Mouse (Mus musculus) forebrain, embryonic 16.5 days (tissue): ENCODE measurements at regions not wholly inside any gene's neighbourhood (a gene's known extent, or its start where the extent isn't known, plus 50 kb on each side); places are given as distances from the start of the nearest gene placed in this dataset.

Experiments used
- ATAC-seq: fragments of 200-750 bp; cut with Nextera tagmentation; 2 replicates; pipeline ENCODE4 v1.8.0; 2017; ENCODE audit warnings: mild to moderate bottlenecking, moderate library complexity
- H3K27ac ChIP-seq: fragments of 300-500 bp; sonication (generic); 2 replicates; pipeline ENCODE4 v1.5.1; 2014; ENCODE audit warnings: low read length, control low read depth
- H3K27me3 ChIP-seq: fragments of 300-500 bp; sonication (generic); replicated peaks from 2 replicates; pipeline ENCODE4 v1.6.1; 2014; ENCODE audit warnings: low read length; ENCODE audit not compliant: control insufficient read depth, insufficient read depth
- H3K36me3 ChIP-seq: fragments of 300-500 bp; sonication (generic); 2 replicates; pipeline ENCODE4 v1.6.1; 2014; ENCODE audit not compliant: control insufficient read depth, insufficient read depth
- H3K4me1 ChIP-seq: fragments of 300-500 bp; sonication (generic); replicated peaks from 2 replicates; pipeline ENCODE4 v1.6.1; 2014; ENCODE audit warnings: low read length; ENCODE audit not compliant: control insufficient read depth, insufficient read depth
- H3K4me2 ChIP-seq: fragments of 300-500 bp; sonication (generic); 2 replicates; pipeline ENCODE4 v1.6.1; 2014; ENCODE audit warnings: mild to moderate bottlenecking, low read length, control low read depth
- H3K4me3 ChIP-seq: fragments of 300-500 bp; sonication (generic); replicated peaks from 2 replicates; pipeline ENCODE4 v1.5.1; 2014; ENCODE audit warnings: mild to moderate bottlenecking, low read length, control low read depth
- H3K9ac ChIP-seq: fragments of 300-500 bp; sonication (generic); replicated peaks from 2 replicates; pipeline ENCODE4 v1.6.1; 2014; ENCODE audit warnings: low read depth, low read length, control low read depth
- H3K9me3 ChIP-seq: fragments of 300-500 bp; sonication (generic); 2 replicates; pipeline ENCODE4 v1.6.1; 2016; ENCODE audit warnings: low read length; ENCODE audit not compliant: control insufficient read depth
- WGBS: fragments of 180-500 bp; shearing (Covaris S2); extraction: QIAGEN DNeasy Blood & Tissue Kit; methylation state at CpG from one replicate; pipeline ENCODE4 v1.1.7; 2014; 5-methylcytosine and 5-hydroxymethylcytosine counted together

DNA sequence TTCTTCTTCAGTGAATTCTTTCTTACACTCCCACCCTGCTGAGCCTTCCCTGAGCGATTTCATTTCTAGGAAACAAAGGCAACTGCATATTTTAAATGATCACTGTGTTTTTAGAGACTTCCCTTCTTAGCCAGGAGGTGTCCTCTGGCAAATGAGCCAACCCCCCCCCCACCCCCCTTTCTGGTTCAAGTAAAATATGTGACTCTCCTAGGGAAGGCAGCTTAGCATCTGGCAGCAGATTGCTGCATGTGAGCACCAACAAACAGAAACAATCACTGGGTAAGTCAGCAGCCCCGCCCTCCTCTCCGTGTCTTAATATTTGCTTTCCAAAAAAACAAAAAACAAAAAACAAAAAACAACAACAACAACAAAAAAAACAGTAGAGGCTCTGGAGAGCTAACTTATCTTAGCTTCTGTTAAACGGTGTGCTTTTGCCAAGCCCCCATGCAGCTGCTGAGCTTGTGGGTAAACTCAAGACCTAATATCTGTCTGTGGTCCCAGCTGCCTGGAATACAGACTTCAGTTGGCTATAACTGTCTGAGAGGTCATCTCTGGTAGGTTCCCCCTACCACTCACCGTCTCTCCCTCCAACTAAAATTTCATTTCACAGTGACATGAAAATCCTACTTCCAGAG is 117.9 kb downstream of the Rpap3 start:
- no peak overlapping the region for H3K4me2 ChIP-seq
- 76% methylated on average over 5 of the region's 5 CpGs for WGBS
- H3K9ac ChIP-seq, result no peak overlapping the region
- H3K4me1 ChIP-seq, result no peaks in the 10 kb centered on the region
- no peaks in the 10 kb centered on the region for H3K36me3 ChIP-seq
- no peak for ATAC-seq
- no peak overlapping the region for H3K27ac ChIP-seq
- H3K4me3 ChIP-seq, result no peak overlapping the region
- no peaks in the 10 kb centered on the region for H3K27me3 ChIP-seq
- H3K9me3 ChIP-seq, result no peaks in the 10 kb centered on the region

GRCm38 (mm10) chr15:97581724-97582154 is 123.9 kb downstream of the Rpap3 start:
- Histone ChIP-seq H3K4me3 (no peak overlapping the region), H3K27ac (no peak overlapping the region), H3K9me3 (no peaks in the 10 kb centered on the region), H3K9ac (no peak overlapping the region), H3K4me2 (no peak overlapping the region), H3K36me3 (no peaks in the 10 kb centered on the region), H3K27me3 (no peaks in the 10 kb centered on the region), H3K4me1 (no peaks in the 10 kb centered on the region)
- 24% methylated on average over 13 of the region's 13 CpGs for WGBS
- no peak for ATAC-seq

DNA sequence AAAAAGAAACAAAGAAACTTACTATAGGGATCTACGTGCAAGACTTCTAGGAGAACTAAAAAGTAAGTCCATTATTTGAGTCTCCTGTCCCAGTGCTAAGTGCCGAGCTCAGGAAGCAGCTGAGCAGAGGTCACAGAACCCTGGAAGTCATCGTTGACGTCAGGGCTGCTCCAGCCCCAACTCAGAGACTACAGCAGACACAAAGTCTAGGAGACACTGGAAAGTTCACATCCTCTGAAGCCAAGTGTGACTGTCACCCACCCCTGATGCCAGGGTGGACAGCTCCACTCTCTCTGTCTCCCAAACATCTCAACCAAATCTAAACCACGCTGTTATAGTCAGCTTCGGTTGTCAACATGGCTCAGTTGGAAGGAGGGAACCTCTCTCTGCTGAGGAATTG is 124.9 kb downstream of the Rpap3 start:
- Histone ChIP-seq H3K4me3 (no peak overlapping the region), H3K4me2 (no peak overlapping the region), H3K9me3 (no peaks in the 10 kb centered on the region), H3K27me3 (no peaks in the 10 kb centered on the region), H3K9ac (no peak overlapping the region), H3K27ac (no peak overlapping the region), H3K4me1 (no peaks in the 10 kb centered on the region), H3K36me3 (no peaks in the 10 kb centered on the region)
- WGBS, result 74% methylated on average over 6 of the region's 6 CpGs
- no peak for ATAC-seq

- Histone ChIP-seq H3K4me3 (no peak overlapping the region), H3K27ac (no peak overlapping the region), H3K4me2 (no peak overlapping the region), H3K27me3 (no peaks in the 10 kb centered on the region), H3K36me3 (no peaks in the 10 kb centered on the region), H3K4me1 (no peaks in the 10 kb centered on the region), H3K9ac (no peak overlapping the region), H3K9me3 (no peaks in the 10 kb centered on the region)
- 94% methylated on average over 3 of the region's 3 CpGs for WGBS
- no peak for ATAC-seq
Measured at GRCm38 (mm10) chr15:97578046-97578445, 127.6 kb downstream of the Rpap3 start.

GRCm38 (mm10) chr15:97577196-97577595 is 128.4 kb downstream of the Rpap3 start:
- Histone ChIP-seq H3K9me3 (no peaks in the 10 kb centered on the region), H3K9ac (no peak overlapping the region), H3K36me3 (no peaks in the 10 kb centered on the region), H3K4me1 (no peaks in the 10 kb centered on the region), H3K4me3 (no peak overlapping the region), H3K4me2 (no peak overlapping the region), H3K27me3 (no peaks in the 10 kb centered on the region), H3K27ac (no peak overlapping the region)
- WGBS, result 89% methylated on average over 8 of the region's 8 CpGs
- no peak for ATAC-seq

GRCm38 (mm10) chr15:97572639-97573038 is 133.0 kb downstream of the Rpap3 start:
- Histone ChIP-seq H3K9ac (no peak overlapping the region), H3K4me3 (no peak overlapping the region), H3K9me3 (no peaks in the 10 kb centered on the region), H3K36me3 (no peaks in the 10 kb centered on the region), H3K4me2 (no peak overlapping the region), H3K27ac (no peak overlapping the region), H3K4me1 (no peaks in the 10 kb centered on the region), H3K27me3 (no peaks in the 10 kb centered on the region)
- 86% methylated on average over 8 of the region's 8 CpGs for WGBS
- ATAC-seq, result no peak

DNA sequence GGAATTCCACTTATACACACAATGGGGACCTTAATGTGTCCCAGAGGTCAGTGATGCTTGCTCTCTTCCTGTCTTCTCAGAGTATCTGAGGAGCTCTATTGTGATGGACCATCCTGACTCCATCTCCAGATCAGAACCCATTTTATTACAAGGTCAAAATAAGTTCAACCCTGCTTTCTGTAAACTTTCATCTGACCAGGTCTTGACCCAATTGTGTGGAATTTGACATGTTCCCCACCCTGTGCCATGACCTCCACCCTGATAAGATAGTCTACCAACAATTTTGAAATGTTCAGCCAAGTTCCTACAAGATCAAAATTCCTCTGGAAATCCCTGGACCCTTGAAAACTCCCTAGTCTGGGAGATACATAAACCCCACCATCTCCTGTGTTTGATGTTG is 133.7 kb downstream of the Rpap3 start:
- Histone ChIP-seq H3K36me3 (no peaks in the 10 kb centered on the region), H3K9ac (no peak overlapping the region), H3K27me3 (no peaks in the 10 kb centered on the region), H3K9me3 (no peaks in the 10 kb centered on the region), H3K27ac (no peak overlapping the region), H3K4me1 (no peaks in the 10 kb centered on the region), H3K4me3 (no peak overlapping the region), H3K4me2 (no peak overlapping the region)
- no peak for ATAC-seq

- WGBS, result 94% methylated on average over 3 of the region's 3 CpGs
- Histone ChIP-seq H3K4me2 (no peak overlapping the region), H3K27ac (no peak overlapping the region), H3K9me3 (peaks cover 5% of the 10 kb centered on the region; the same call in 1 of the 2 replicates), H3K4me1 (no peaks in the 10 kb centered on the region), H3K4me3 (no peak overlapping the region), H3K36me3 (no peaks in the 10 kb centered on the region), H3K27me3 (no peaks in the 10 kb centered on the region), H3K9ac (no peak overlapping the region)
- ATAC-seq, result no peak
Measured at GRCm38 (mm10) chr15:97560096-97560495, 145.5 kb downstream of the Rpap3 start.

DNA sequence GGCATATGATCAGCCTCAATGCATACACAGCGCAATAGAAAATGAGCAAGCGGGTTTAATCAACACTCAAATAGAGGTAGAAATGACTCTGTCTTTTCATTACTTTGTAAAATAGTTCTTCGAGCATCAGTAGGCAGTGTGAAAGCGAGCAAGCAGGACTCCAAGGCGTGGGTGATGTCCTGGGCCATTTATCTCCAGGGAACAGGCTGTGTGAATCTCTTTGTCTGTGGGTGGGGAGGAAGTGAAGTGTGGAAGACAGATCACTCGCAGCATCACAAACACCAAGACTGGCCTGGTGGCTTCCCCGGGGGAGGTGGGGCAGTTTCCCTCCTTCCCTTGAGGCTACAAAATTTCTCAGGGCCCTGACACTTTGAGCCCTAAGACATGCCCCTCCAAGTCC is 146.9 kb downstream of the Rpap3 start:
- no peak overlapping the region for H3K27ac ChIP-seq
- H3K4me3 ChIP-seq, result no peak overlapping the region
- peaks cover 5% of the 10 kb centered on the region; the same call in 1 of the 2 replicates for H3K9me3 ChIP-seq
- no peaks in the 10 kb centered on the region for H3K4me1 ChIP-seq
- ATAC-seq, result no peak
- 93% methylated on average over 7 of the region's 7 CpGs for WGBS
- H3K36me3 ChIP-seq, result no peaks in the 10 kb centered on the region
- no peak overlapping the region for H3K4me2 ChIP-seq
- H3K27me3 ChIP-seq, result no peaks in the 10 kb centered on the region
- no peak overlapping the region for H3K9ac ChIP-seq

DNA sequence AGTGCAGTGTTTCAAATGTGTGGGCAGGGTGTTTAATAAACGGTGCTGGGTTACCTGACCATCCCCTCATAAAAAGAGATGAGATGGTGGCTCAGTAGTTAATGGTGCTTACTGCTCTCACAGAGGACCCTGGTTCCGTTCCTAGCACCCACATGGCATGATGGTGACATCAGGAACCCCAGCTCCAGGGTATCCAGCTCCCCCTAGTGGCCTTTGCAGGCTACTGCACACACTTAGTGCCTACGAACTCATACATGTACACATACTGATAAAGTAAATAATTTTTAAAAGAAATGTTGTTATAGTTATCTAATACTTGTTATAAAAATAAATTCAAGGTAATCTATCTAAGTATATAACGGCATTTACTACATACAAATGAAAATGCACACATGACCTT is 157.3 kb downstream of the Rpap3 start:
- no peak overlapping the region for H3K9ac ChIP-seq
- 90% methylated on average over 4 of the region's 4 CpGs for WGBS
- H3K27ac ChIP-seq, result no peak overlapping the region
- no peak overlapping the region for H3K4me3 ChIP-seq
- no peaks in the 10 kb centered on the region for H3K9me3 ChIP-seq
- ATAC-seq, result no peak
- H3K4me2 ChIP-seq, result no peak overlapping the region
- no peaks in the 10 kb centered on the region for H3K27me3 ChIP-seq
- H3K4me1 ChIP-seq, result no peaks in the 10 kb centered on the region
- no peaks in the 10 kb centered on the region for H3K36me3 ChIP-seq
